Mouse (Mus musculus): ENCODE results near the gene Gpr157. TPM values are rescaled to one million over a fixed set of nuclear protein-coding genes. Genes with fewer than 3 reads are reported as not detected.

Gene Gpr157
- polyA plus RNA-seq, 1 experiment from 2014 or later = 0.68 TPM

- 75% methylated on average over 16 of the region's 16 CpGs for WGBS
- H3K4me2 ChIP-seq (replicated peaks; ENCODE audit: low read depth, low read length) = no peak overlapping the region
- H3K36me3 ChIP-seq (ENCODE audit: control insufficient read depth, insufficient read depth, low read length) = no peaks in the 10 kb centered on the region
- H3K27ac ChIP-seq (ENCODE audit: low read depth, low read length) = no peak overlapping the region
- H3K27me3 ChIP-seq (ENCODE audit: control insufficient read depth, insufficient read depth, low read length) = no peaks in the 10 kb centered on the region
- H3K9me3 ChIP-seq (ENCODE audit: control insufficient read depth, low read length) = no peaks in the 10 kb centered on the region
- H3K4me3 ChIP-seq (ENCODE audit: low read depth, low read length) = no peak overlapping the region
- no peak overlapping the region for H3K9ac ChIP-seq (ENCODE audit: low read depth, low read length)
- H3K4me1 ChIP-seq (replicated peaks; ENCODE audit: control insufficient read depth, insufficient read depth, low read length) = no peaks in the 10 kb centered on the region
- DNase-seq (ENCODE audit: low spot score) = no peak
- no peak for ATAC-seq (ENCODE audit: low FRiP score)
Measured at GRCm38 (mm10) chr4:150061432-150062225, 25.5 kb upstream of the Gpr157 start.

GRCm38 (mm10) chr4:150066706-150067323 lies 20.4 kb upstream of the Gpr157 start:
- H3K4me1 ChIP-seq (replicated peaks; ENCODE audit: control insufficient read depth, insufficient read depth, low read length) = no peaks in the 10 kb centered on the region
- no peak overlapping the region for H3K4me3 ChIP-seq (ENCODE audit: low read depth, low read length)
- H3K36me3 ChIP-seq (ENCODE audit: control insufficient read depth, insufficient read depth, low read length) = no peaks in the 10 kb centered on the region
- no peaks in the 10 kb centered on the region for H3K27me3 ChIP-seq (ENCODE audit: control insufficient read depth, insufficient read depth, low read length)
- no peak for ATAC-seq (ENCODE audit: low FRiP score)
- H3K27ac ChIP-seq (ENCODE audit: low read depth, low read length) = no peak overlapping the region
- H3K4me2 ChIP-seq (replicated peaks; ENCODE audit: low read depth, low read length) = no peak overlapping the region
- no peaks in the 10 kb centered on the region for H3K9me3 ChIP-seq (ENCODE audit: control insufficient read depth, low read length)
- WGBS = 84% methylated on average over 17 of the region's 17 CpGs
- no peak overlapping the region for H3K9ac ChIP-seq (ENCODE audit: low read depth, low read length)
- DNase-seq (ENCODE audit: low spot score) = no peak

- no peaks in the 10 kb centered on the region for H3K36me3 ChIP-seq (ENCODE audit: control insufficient read depth, insufficient read depth, low read length)
- no peak for DNase-seq (ENCODE audit: low spot score)
- no peak overlapping the region for H3K4me2 ChIP-seq (replicated peaks; ENCODE audit: low read depth, low read length)
- H3K27me3 ChIP-seq (ENCODE audit: control insufficient read depth, insufficient read depth, low read length) = no peaks in the 10 kb centered on the region
- no peaks in the 10 kb centered on the region for H3K9me3 ChIP-seq (ENCODE audit: control insufficient read depth, low read length)
- ATAC-seq (ENCODE audit: low FRiP score) = no peak
- H3K9ac ChIP-seq (ENCODE audit: low read depth, low read length) = no peak overlapping the region
- no peaks in the 10 kb centered on the region for H3K4me1 ChIP-seq (replicated peaks; ENCODE audit: control insufficient read depth, insufficient read depth, low read length)
- H3K4me3 ChIP-seq (ENCODE audit: low read depth, low read length) = no peak overlapping the region
- 60% methylated on average over 12 of the region's 12 CpGs for WGBS
- H3K27ac ChIP-seq (ENCODE audit: low read depth, low read length) = no peak overlapping the region
Measured at GRCm38 (mm10) chr4:150068216-150068615, 18.9 kb upstream of the Gpr157 start.

- Histone ChIP-seq H3K9ac (ENCODE audit: low read depth, low read length) (no peak overlapping the region), H3K4me1 (replicated peaks; ENCODE audit: control insufficient read depth, insufficient read depth, low read length) (no peaks in the 10 kb centered on the region), H3K27ac (ENCODE audit: low read depth, low read length) (no peak overlapping the region), H3K9me3 (ENCODE audit: control insufficient read depth, low read length) (no peaks in the 10 kb centered on the region), H3K27me3 (ENCODE audit: control insufficient read depth, insufficient read depth, low read length) (no peaks in the 10 kb centered on the region), H3K4me3 (ENCODE audit: low read depth, low read length) (no peak overlapping the region), H3K36me3 (ENCODE audit: control insufficient read depth, insufficient read depth, low read length) (no peaks in the 10 kb centered on the region), H3K4me2 (replicated peaks; ENCODE audit: low read depth, low read length) (no peak overlapping the region)
- DNase-seq (ENCODE audit: low spot score) (no peak), ATAC-seq (ENCODE audit: low FRiP score) (no peak)
- WGBS = 60% methylated on average over 8 of the region's 8 CpGs
Measured at GRCm38 (mm10) chr4:150070136-150070535, 17.0 kb upstream of the Gpr157 start.

GRCm38 (mm10) chr4:150072416-150073101 lies 14.6 kb upstream of the Gpr157 start:
- H3K27me3 ChIP-seq (ENCODE audit: control insufficient read depth, insufficient read depth, low read length) = no peaks in the 10 kb centered on the region
- no peak overlapping the region for H3K9ac ChIP-seq (ENCODE audit: low read depth, low read length)
- H3K4me2 ChIP-seq (replicated peaks; ENCODE audit: low read depth, low read length) = no peak overlapping the region
- H3K27ac ChIP-seq (ENCODE audit: low read depth, low read length) = no peak overlapping the region
- no peaks in the 10 kb centered on the region for H3K36me3 ChIP-seq (ENCODE audit: control insufficient read depth, insufficient read depth, low read length)
- H3K4me1 ChIP-seq (replicated peaks; ENCODE audit: control insufficient read depth, insufficient read depth, low read length) = no peaks in the 10 kb centered on the region
- DNase-seq (ENCODE audit: low spot score) (no peak), ATAC-seq (ENCODE audit: low FRiP score) (no peak)
- H3K9me3 ChIP-seq (ENCODE audit: control insufficient read depth, low read length) = no peaks in the 10 kb centered on the region
- no peak overlapping the region for H3K4me3 ChIP-seq (ENCODE audit: low read depth, low read length)
- WGBS = 63% methylated on average over 15 of the region's 15 CpGs

GRCm38 (mm10) chr4:150073102-150073473 lies 14.1 kb upstream of the Gpr157 start:
- ATAC-seq (ENCODE audit: low FRiP score) (no peak), DNase-seq (ENCODE audit: low spot score) (peak; percentile 68)
- Histone ChIP-seq H3K9me3 (ENCODE audit: control insufficient read depth, low read length) (no peaks in the 10 kb centered on the region), H3K4me3 (ENCODE audit: low read depth, low read length) (no peak overlapping the region), H3K4me1 (replicated peaks; ENCODE audit: control insufficient read depth, insufficient read depth, low read length) (no peaks in the 10 kb centered on the region), H3K4me2 (replicated peaks; ENCODE audit: low read depth, low read length) (no peak overlapping the region), H3K9ac (ENCODE audit: low read depth, low read length) (no peak overlapping the region), H3K27me3 (ENCODE audit: control insufficient read depth, insufficient read depth, low read length) (no peaks in the 10 kb centered on the region), H3K36me3 (ENCODE audit: control insufficient read depth, insufficient read depth, low read length) (no peaks in the 10 kb centered on the region), H3K27ac (ENCODE audit: low read depth, low read length) (no peak overlapping the region)
- 12% methylated on average over 8 of the region's 8 CpGs for WGBS

- H3K4me3 ChIP-seq (ENCODE audit: low read depth, low read length) = no peak overlapping the region
- H3K27ac ChIP-seq (ENCODE audit: low read depth, low read length) = no peak overlapping the region
- H3K4me2 ChIP-seq (replicated peaks; ENCODE audit: low read depth, low read length) = no peak overlapping the region
- DNase-seq (ENCODE audit: low spot score) = no peak
- no peak overlapping the region for H3K9ac ChIP-seq (ENCODE audit: low read depth, low read length)
- H3K36me3 ChIP-seq (ENCODE audit: control insufficient read depth, insufficient read depth, low read length) = no peaks in the 10 kb centered on the region
- WGBS = 85% methylated on average over 7 of the region's 7 CpGs
- no peaks in the 10 kb centered on the region for H3K4me1 ChIP-seq (replicated peaks; ENCODE audit: control insufficient read depth, insufficient read depth, low read length)
- H3K27me3 ChIP-seq (ENCODE audit: control insufficient read depth, insufficient read depth, low read length) = no peaks in the 10 kb centered on the region
- ATAC-seq (ENCODE audit: low FRiP score) = no peak
- H3K9me3 ChIP-seq (ENCODE audit: control insufficient read depth, low read length) = no peaks in the 10 kb centered on the region
Measured at GRCm38 (mm10) chr4:150075350-150075749, 11.8 kb upstream of the Gpr157 start.

GRCm38 (mm10) chr4:150076147-150076546 lies 11.0 kb upstream of the Gpr157 start:
- Histone ChIP-seq H3K4me1 (replicated peaks; ENCODE audit: control insufficient read depth, insufficient read depth, low read length) (no peaks in the 10 kb centered on the region), H3K27ac (ENCODE audit: low read depth, low read length) (no peak overlapping the region), H3K4me2 (replicated peaks; ENCODE audit: low read depth, low read length) (no peak overlapping the region), H3K9ac (ENCODE audit: low read depth, low read length) (no peak overlapping the region), H3K27me3 (ENCODE audit: control insufficient read depth, insufficient read depth, low read length) (no peaks in the 10 kb centered on the region), H3K4me3 (ENCODE audit: low read depth, low read length) (no peak overlapping the region), H3K9me3 (ENCODE audit: control insufficient read depth, low read length) (no peaks in the 10 kb centered on the region), H3K36me3 (ENCODE audit: control insufficient read depth, insufficient read depth, low read length) (no peaks in the 10 kb centered on the region)
- DNase-seq (ENCODE audit: low spot score) (peak; percentile 36), ATAC-seq (ENCODE audit: low FRiP score) (no peak)
- WGBS = 49% methylated on average over 18 of the region's 18 CpGs

Data from hindbrain, embryonic 11.5 days (tissue).